Mouse (Mus musculus) CD4-positive naive resting alpha-beta T cell, adult 76 days (primary cell): ENCODE measurements around the gene Hba-a2. TPM values are rescaled to one million over a fixed set of nuclear protein-coding genes. Genes with fewer than 3 reads are reported as not detected.

Experiments
- total RNA-seq: library from RNA; stranded (reverse); gene quantifications from one replicate; pipeline ENCODE4 v1.2.4, GENCODE M21; 2023

Hba-a2 gene
- total RNA-seq: 3,017 TPM

DNA sequence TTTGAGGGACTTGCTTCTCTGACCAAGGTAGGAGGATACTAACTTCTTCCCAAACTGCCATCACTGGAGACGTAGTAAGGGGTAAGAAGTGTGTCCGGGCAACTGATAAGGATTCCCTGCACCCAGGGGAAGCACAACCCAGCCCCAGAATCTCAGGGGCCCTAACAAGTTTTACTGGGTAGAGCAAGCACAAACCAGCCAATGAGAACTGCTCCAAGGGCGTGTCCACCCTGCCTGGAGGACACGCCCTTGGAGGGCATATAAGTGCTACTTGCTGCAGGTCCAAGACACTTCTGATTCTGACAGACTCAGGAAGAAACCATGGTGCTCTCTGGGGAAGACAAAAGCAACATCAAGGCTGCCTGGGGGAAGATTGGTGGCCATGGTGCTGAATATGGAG lies at the start of gene Hba-a2:
TSS of gene Hba-a2 (plus strand) at position 287 of the 400 bp plus-strand sequence.

DNA sequence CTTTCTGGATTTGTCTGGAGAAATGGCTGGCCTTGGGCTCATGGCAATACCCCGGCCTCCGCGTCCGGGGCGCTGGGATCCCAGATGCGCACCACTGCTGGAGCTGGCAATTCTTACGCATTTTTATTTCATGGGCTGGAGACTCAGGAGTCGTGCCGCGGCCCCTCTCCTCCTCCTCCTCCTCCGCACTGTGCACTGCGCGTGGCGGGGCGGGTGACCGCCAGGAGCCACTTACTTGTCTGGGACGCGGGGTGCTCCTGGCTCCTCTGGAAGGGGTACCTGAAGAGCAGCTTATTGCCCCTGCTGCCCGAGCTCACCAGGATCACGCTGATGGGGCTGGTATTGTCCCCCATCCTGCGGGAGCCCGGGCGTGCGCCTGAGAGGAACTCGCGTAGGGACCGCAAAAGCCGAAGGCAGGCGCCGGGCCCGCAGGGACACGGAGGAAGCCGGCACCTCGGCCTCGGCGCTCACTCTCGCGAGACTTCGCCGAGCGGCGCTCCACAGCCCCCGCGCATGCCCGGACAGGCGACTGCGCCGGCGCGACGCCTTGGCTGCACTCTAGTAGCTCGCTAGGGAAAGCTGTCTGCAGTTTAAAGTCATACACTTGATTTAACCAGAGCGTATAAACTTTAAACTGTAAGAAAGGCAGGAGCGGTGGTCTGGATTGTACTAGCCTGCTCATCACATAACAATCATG lies 29.0 kb upstream of the Hba-a2 start, which contains the start of gene Nprl3:
TSS of gene Nprl3 (minus strand) at position 520 of the 697 bp plus-strand sequence.

DNA sequence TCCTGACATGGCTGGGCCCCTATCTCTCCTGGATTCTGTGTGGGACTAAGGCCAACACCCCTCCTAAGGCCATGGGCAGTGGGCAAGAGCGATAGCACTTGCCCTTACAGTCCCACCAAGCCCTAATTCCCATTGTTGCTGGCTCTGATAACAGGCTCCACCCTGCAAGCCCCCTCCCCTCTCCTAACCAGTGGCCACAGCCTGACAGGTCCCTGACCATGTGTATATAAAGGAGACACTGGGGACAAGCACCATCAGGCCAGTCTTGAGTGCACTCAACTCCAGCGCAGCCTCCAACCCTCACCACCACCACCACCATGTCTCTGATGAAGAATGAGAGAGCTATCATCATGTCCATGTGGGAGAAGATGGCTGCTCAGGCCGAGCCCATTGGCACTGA lies 19.9 kb upstream of the Hba-a2 start, which contains the start of gene Hba-x:
TSS of gene Hba-x (plus strand) at position 54 of the 400 bp plus-strand sequence.

DNA sequence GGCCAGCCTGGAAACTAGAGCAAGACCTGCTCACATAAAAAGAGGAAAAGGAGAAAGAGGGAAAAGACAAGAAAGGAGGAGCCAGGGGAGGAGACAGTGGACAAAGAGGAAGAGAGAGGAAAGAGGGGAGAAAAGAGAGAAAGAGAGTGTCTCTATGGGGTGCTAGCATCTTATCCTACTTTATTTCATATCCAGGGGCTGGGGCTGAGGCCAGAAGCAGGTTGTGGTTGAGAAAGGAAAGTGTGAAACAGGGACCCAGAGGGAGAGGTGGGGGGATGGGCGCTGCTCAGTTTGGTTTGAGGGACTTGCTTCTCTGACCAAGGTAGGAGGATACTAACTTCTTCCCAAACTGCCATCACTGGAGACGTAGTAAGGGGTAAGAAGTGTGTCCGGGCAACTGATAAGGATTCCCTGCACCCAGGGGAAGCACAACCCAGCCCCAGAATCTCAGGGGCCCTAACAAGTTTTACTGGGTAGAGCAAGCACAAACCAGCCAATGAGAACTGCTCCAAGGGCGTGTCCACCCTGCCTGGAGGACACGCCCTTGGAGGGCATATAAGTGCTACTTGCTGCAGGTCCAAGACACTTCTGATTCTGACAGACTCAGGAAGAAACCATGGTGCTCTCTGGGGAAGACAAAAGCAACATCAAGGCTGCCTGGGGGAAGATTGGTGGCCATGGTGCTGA lies 13.1 kb upstream of the Hba-a2 start, which contains the start of gene Hba-a1:
TSS of gene Hba-a1 (plus strand) at position 421 of the 687 bp plus-strand sequence.

DNA sequence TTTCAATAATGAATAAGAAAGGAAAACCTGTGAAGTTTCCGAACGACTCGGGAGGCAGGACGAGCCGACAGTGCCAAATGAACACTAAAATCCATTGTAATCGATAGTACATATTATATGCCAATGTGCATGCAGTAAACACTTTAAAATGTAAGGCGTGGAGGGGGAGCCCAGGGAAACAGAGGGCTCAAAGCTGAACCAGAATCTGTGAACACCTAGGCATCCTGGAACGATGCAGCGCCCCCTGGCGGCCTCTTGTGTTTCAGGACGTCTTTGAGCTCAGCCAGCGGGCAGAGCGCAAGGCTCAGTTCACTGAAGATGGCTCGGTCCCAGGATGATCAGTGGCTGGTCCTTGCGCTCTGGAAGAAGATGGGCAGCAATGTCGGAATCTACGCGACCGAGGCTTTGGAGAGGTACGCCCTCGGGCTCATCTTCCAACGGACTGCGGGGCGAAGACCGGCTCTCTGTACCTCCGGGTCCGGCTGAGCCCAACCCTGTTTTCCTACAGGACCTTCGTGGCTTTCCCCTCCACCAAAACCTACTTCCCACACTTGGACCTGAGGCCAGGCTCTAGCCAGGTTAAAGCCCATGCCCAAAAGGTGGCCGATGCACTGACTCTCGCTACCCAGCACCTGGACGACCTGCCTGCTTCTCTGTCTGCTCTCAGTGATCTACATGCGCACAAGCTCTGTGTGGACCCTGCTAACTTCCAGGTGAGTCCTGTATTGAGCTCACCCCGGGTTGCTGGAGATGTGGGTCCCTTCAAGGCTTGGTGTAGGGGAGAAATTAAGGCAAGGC lies 9.4 kb upstream of the Hba-a2 start, which contains the start of gene Hbq1b:
TSS of gene Hbq1b (plus strand) at position 271 of the 798 bp plus-strand sequence.

DNA sequence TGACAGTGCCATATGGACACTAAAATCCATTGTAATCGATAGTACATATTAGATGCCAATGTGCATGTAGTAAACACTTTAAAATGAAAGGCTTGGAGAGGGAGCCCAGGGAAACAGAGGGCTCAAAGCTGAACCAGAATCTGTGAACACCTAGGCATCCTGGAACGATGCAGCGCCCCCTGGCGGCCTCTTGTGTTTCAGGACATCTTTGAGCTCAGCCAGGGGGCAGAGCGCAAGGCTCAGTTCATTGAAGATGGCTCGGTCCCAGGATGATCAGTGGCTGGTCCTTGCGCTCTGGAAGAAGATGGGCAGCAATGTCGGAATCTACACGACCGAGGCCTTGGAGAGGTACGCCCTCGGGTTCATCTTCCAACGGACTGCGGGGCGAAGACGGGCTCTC lies 3.6 kb downstream of the Hba-a2 start, which contains the start of gene Hbq1a:
TSS of gene Hbq1a (plus strand) at position 205 of the 400 bp plus-strand sequence.

Other genes starting within 250 kb of the Hba-a2 start
- 5.5 TPM for gene Il9r, start 96.2 kb upstream of the Hba-a2 start, total RNA-seq
- 13.9 TPM for gene Snrnp25, start 91.1 kb upstream of the Hba-a2 start, total RNA-seq
- 0.91 TPM for gene Rhbdf1, start 74.2 kb upstream of the Hba-a2 start, total RNA-seq
- gene Mpg, start 70.0 kb upstream of the Hba-a2 start, total RNA-seq: 24.2 TPM
- 56.2 TPM for gene Nprl3, start 28.8 kb upstream of the Hba-a2 start, total RNA-seq
- not detected for gene Hba-x, start 20.1 kb upstream of the Hba-a2 start, total RNA-seq
- 2,503 TPM for gene Hba-a1, start 13.0 kb upstream of the Hba-a2 start, total RNA-seq
- gene Hbq1b, start 9.5 kb upstream of the Hba-a2 start, total RNA-seq: 1.5 TPM
- gene Hbq1a, start 3.6 kb downstream of the Hba-a2 start, total RNA-seq: not detected
- gene Sh3pxd2b, start 51.3 kb downstream of the Hba-a2 start, total RNA-seq: 0.18 TPM
- 5.8 TPM for gene Ubtd2, start 158.9 kb downstream of the Hba-a2 start, total RNA-seq
- not detected for gene Efcab9, start 235.6 kb downstream of the Hba-a2 start, total RNA-seq
- gene Stk10, start 236.8 kb downstream of the Hba-a2 start, total RNA-seq: 271 TPM